Comparison of ENCODE assay signal across 14 mouse cellular contexts in genomic region chr13:114200545-114200944, GRCm38 (mm10).
"Had no signal": no experiment of that assay in that cellular context is flagged by ENCODE, and none has a peak within 500 bp of the region (broad histone marks: within the 10 kb centered on the region; RNA-seq: fewer than 3 reads in every experiment).

No protein-coding gene starts in this region.

- DNase-seq: kidney, adult 8-10 months; kidney, postnatal 10 days; kidney, postnatal 36 days; layer of hippocampus, postnatal 36 days; liver, embryonic 13.5 days; lung, adult 2 months; lung, postnatal 14 days; lung, postnatal 4 days; midbrain, embryonic 14.5 days; thymus, postnatal 25 days had no signal

- H3K9me3 ChIP-seq: kidney, embryonic 15.5 days; limb, embryonic 13.5 days; liver, embryonic 13.5 days had no signal

- H3K4me2 ChIP-seq: kidney, embryonic 15.5 days; limb, embryonic 13.5 days; liver, embryonic 13.5 days; midbrain, embryonic 11.5 days had no signal

- H3K36me3 ChIP-seq: kidney, embryonic 15.5 days; limb, embryonic 13.5 days; liver, embryonic 13.5 days had no signal

- H3K4me1 ChIP-seq: kidney, embryonic 15.5 days; liver, embryonic 13.5 days had no signal

- H3K27ac ChIP-seq: kidney, embryonic 15.5 days; left cerebral cortex, adult 2 months; limb, embryonic 13.5 days; liver, embryonic 13.5 days had no signal

- H3K27me3 ChIP-seq: kidney, embryonic 15.5 days; limb, embryonic 13.5 days; liver, embryonic 13.5 days had no signal

- H3K9ac ChIP-seq: kidney, embryonic 15.5 days; limb, embryonic 13.5 days; liver, embryonic 13.5 days had no signal

- H3K4me3 ChIP-seq: kidney, embryonic 15.5 days; left cerebral cortex, adult 2 months; limb, embryonic 13.5 days; liver, embryonic 13.5 days had no signal
